Comparison of ENCODE assay signal across 20 mouse cellular contexts in genomic region chr1:173212092-173212491, GRCm38 (mm10). TPM values are rescaled to one million over a fixed set of nuclear protein-coding genes. Genes with fewer than 3 reads are reported as not detected.
DNase-seq lines count a peak whose midpoint lies in the region; ATAC-seq lines count a peak whose summit lies in the region.
"Had no signal": no experiment of that assay in that cellular context is flagged by ENCODE, and none has a peak within 500 bp of the region (broad histone marks: within the 10 kb centered on the region; RNA-seq: fewer than 3 reads in every experiment).

Olfr1404 (plus strand) TSS chr1:173212392.

- H3K4me3 ChIP-seq in embryonic facial prominence, embryonic 14.5 days (ENCODE audit: low read depth, low read length): no peak within 1 kb of the TSS
- H3K4me3 ChIP-seq in embryonic facial prominence, embryonic 10.5 days: no peak within 1 kb of the TSS

- 79% methylated on average over 5 of the region's 5 CpGs for WGBS in embryonic facial prominence, embryonic 14.5 days
- whole genome bisulfite sequencing in embryonic facial prominence, embryonic 10.5 days: 82% methylated on average over 5 of the region's 5 CpGs

- no peaks in the 10 kb centered on the region for H3K4me1 ChIP-seq in embryonic facial prominence, embryonic 14.5 days (ENCODE audit: control insufficient read depth, insufficient read depth, low read length)
- no peaks in the 10 kb centered on the region for H3K4me1 ChIP-seq in embryonic facial prominence, embryonic 10.5 days

- no peaks in the 10 kb centered on the region for H3K36me3 ChIP-seq in embryonic facial prominence, embryonic 14.5 days (ENCODE audit: control insufficient read depth, insufficient read depth, low read length)
- H3K36me3 ChIP-seq in embryonic facial prominence, embryonic 10.5 days (replicated peaks): no peaks in the 10 kb centered on the region
- H3K36me3 ChIP-seq: G1E had no signal

- no peaks in the 10 kb centered on the region for H3K27me3 ChIP-seq in embryonic facial prominence, embryonic 14.5 days (replicated peaks; ENCODE audit: control insufficient read depth, insufficient read depth, low read length)
- no peaks in the 10 kb centered on the region for H3K27me3 ChIP-seq in embryonic facial prominence, embryonic 10.5 days (replicated peaks; ENCODE audit: low read depth, poor library complexity, severe bottlenecking)
- H3K27me3 ChIP-seq: CH12.LX, Patski had no signal

- no peak; the same call in 1 of the 2 replicates for ATAC-seq in embryonic facial prominence, embryonic 14.5 days (ENCODE audit: low read depth)
- ATAC-seq: activated CD4-positive, CD25-positive, alpha-beta regulatory T cell, adult 4 months; CD4-positive, CD25-positive, alpha-beta regulatory T cell, adult 4 months; Patski had no signal

- DNase-seq in embryonic facial prominence, embryonic 14.5 days (ENCODE audit: low spot score): peak; percentile 3
- no peak for DNase-seq in embryonic facial prominence, embryonic 10.5 days (ENCODE audit: low spot score)
- DNase-seq: adrenal gland, adult 2 months; adrenal gland, adult 8-10 months; adrenal gland, postnatal 10 days; adrenal gland, postnatal 14 days; adrenal gland, postnatal 25 days; adrenal gland, postnatal 36 days; B cell, adult 2 months; cerebellum, adult 11 months; cerebellum, adult 11-12 months; cerebellum, adult 18-20 months; cerebellum, adult 2 months had no signal

- H3K9ac ChIP-seq in embryonic facial prominence, embryonic 14.5 days (ENCODE audit: low read depth, low read length): no peak within 1 kb of the TSS

- no peak within 1 kb of the TSS for H3K27ac ChIP-seq in embryonic facial prominence, embryonic 14.5 days (replicated peaks; ENCODE audit: low read depth, low read length)
- H3K27ac ChIP-seq in embryonic facial prominence, embryonic 10.5 days (replicated peaks): no peak within 1 kb of the TSS

- H3K4me2 ChIP-seq in embryonic facial prominence, embryonic 14.5 days (ENCODE audit: low read depth, low read length): no peak within 1 kb of the TSS

- no peaks in the 10 kb centered on the region for H3K9me3 ChIP-seq in embryonic facial prominence, embryonic 14.5 days (ENCODE audit: control insufficient read depth, low read length)
- H3K9me3 ChIP-seq in embryonic facial prominence, embryonic 10.5 days: no peaks in the 10 kb centered on the region

RNA-seq across cellular contexts. Expression of gene Olfr1404, which starts in this region (rescaled TPM):
- polyA plus RNA-seq in embryonic facial prominence, embryonic 14.5 days (2014; fragmentation: Nextera tagmentation; extraction: Ambion mirVana): 0.17 TPM in 2 replicates
- polyA plus RNA-seq in embryonic facial prominence, embryonic 10.5 days (2016; fragmentation: Nextera tagmentation; extraction: Ambion mirVana): not detected in 2 replicates
- polyA plus RNA-seq: activated CD4-positive, CD25-positive, alpha-beta regulatory T cell, adult 4 months; adrenal gland, adult 2 months; brain, embryonic 14.5 days; C2C12; CD4-positive, CD25-positive, alpha-beta regulatory T cell, adult 4 months; cerebellum, adult 2 months; G1E; Patski had no signal

Comparison
In these comparisons a context has a peak if more than half of its experiments do, and no peak if none do; other contexts are left out.
1. Peak in DNase-seq in embryonic facial prominence, embryonic 14.5 days; RNA of the gene not detected or under 1 TPM.